Mouse (Mus musculus): ENCODE results near the gene Sbno2. TPM values are rescaled to one million over a fixed set of nuclear protein-coding genes. Genes with fewer than 3 reads are reported as not detected.

Sbno2 gene
- polyA plus RNA-seq, 1 experiment, result 29.4 TPM

GRCm38 (mm10) chr10:80036832-80037231 lies 68.5 kb downstream of the Sbno2 start:
- Histone ChIP-seq H3K36me3 (ENCODE audit: control insufficient read depth, insufficient read depth) (peaks cover 41% of the 10 kb centered on the region), H3ac (ENCODE audit: control insufficient read depth, insufficient read length, low read depth) (no peak overlapping the region), H3K27me3 (ENCODE audit: control insufficient read depth, insufficient read depth, insufficient read length) (no peaks in the 10 kb centered on the region), H3K4me3 (ENCODE audit: insufficient read depth, poor library complexity, severe bottlenecking) (no peak overlapping the region), H3K79me3 (ENCODE audit: low read depth) (peaks cover 21% of the 10 kb centered on the region), H3K79me2 (ENCODE audit: control insufficient read depth, insufficient read depth) (peaks cover 39% of the 10 kb centered on the region)
- no peak for TF ChIP-seq MAX (IDR thresholded peaks at IDR 0.05)
- no peak for TF ChIP-seq MYOG (IDR thresholded peaks at IDR 0.05; ENCODE audit: control insufficient read depth, extremely low read depth, insufficient read length)

- Histone ChIP-seq H3ac (ENCODE audit: control insufficient read depth, insufficient read length, low read depth) (no peak overlapping the region), H3K79me2 (ENCODE audit: control insufficient read depth, insufficient read depth) (peaks cover 39% of the 10 kb centered on the region), H3K36me3 (ENCODE audit: control insufficient read depth, insufficient read depth) (peaks cover 41% of the 10 kb centered on the region), H3K4me3 (ENCODE audit: insufficient read depth, poor library complexity, severe bottlenecking) (no peak overlapping the region), H3K27me3 (ENCODE audit: control insufficient read depth, insufficient read depth, insufficient read length) (no peaks in the 10 kb centered on the region), H3K79me3 (ENCODE audit: low read depth) (peaks cover 21% of the 10 kb centered on the region)
- TF ChIP-seq MAX (IDR thresholded peaks at IDR 0.05) (no peak), MYOD1 (IDR thresholded peaks at IDR 0.05; ENCODE audit: control insufficient read depth, insufficient read length, low read depth) (no peak), USF1 (IDR thresholded peaks at IDR 0.05; ENCODE audit: low read depth) (no peak), MYOG (IDR thresholded peaks at IDR 0.05; ENCODE audit: control insufficient read depth, extremely low read depth, insufficient read length) (no peak), CTCF (IDR thresholded peaks at IDR 0.05; ENCODE audit: control insufficient read depth, insufficient read depth, insufficient read length) (no peak), CEBPB (IDR thresholded peaks at IDR 0.05; ENCODE audit: low read depth) (no peak), FOSL1 (IDR thresholded peaks at IDR 0.05; ENCODE audit: insufficient read depth, low read length, poor library complexity, severe bottlenecking) (no peak)
Observed at GRCm38 (mm10) chr10:80035686-80036085, 69.7 kb downstream of the Sbno2 start.

DNA sequence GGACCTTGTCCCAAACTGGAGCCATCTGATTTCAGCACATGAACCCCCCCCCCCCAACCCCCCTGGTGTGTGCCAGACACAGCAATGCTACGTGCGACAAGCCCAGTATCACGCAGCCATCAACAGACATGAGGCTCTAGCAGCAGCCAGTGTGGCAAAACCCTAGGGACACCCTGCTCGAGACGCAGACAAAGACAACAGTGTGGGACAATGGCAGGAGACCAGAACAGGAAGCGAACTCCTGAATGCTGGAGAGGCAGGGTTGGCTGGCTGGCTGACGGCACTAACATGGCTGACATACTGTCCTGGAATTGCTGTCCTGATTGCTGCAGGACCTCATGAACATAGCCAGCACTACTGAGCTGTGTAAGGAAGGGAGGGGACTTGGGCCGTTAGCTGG lies 70.2 kb downstream of the Sbno2 start:
- no peak for TF ChIP-seq FOSL1 (IDR thresholded peaks at IDR 0.05; ENCODE audit: insufficient read depth, low read length, poor library complexity, severe bottlenecking)
- no peak for TF ChIP-seq MAX (IDR thresholded peaks at IDR 0.05)
- TF ChIP-seq CTCF (IDR thresholded peaks at IDR 0.05; ENCODE audit: control insufficient read depth, insufficient read depth, insufficient read length), result no peak
- no peak for TF ChIP-seq CEBPB (IDR thresholded peaks at IDR 0.05; ENCODE audit: low read depth)
- TF ChIP-seq MYOG (IDR thresholded peaks at IDR 0.05; ENCODE audit: control insufficient read depth, extremely low read depth, insufficient read length), result no peak
- TF ChIP-seq USF1 (IDR thresholded peaks at IDR 0.05; ENCODE audit: low read depth), result no peak
- no peak for TF ChIP-seq MYOD1 (IDR thresholded peaks at IDR 0.05; ENCODE audit: control insufficient read depth, insufficient read length, low read depth)
- peaks cover 21% of the 10 kb centered on the region for H3K79me3 ChIP-seq (ENCODE audit: low read depth)
- peaks cover 39% of the 10 kb centered on the region for H3K79me2 ChIP-seq (ENCODE audit: control insufficient read depth, insufficient read depth)
- no peak overlapping the region for H3K4me3 ChIP-seq (ENCODE audit: insufficient read depth, poor library complexity, severe bottlenecking)
- peak overlapping the region; percentile 14 for H3ac ChIP-seq (ENCODE audit: control insufficient read depth, insufficient read length, low read depth)
- H3K36me3 ChIP-seq (ENCODE audit: control insufficient read depth, insufficient read depth), result peaks cover 41% of the 10 kb centered on the region
- H3K27me3 ChIP-seq (ENCODE audit: control insufficient read depth, insufficient read depth, insufficient read length), result no peaks in the 10 kb centered on the region

GRCm38 (mm10) chr10:80033511-80034391 lies 71.6 kb downstream of the Sbno2 start:
- TF ChIP-seq FOSL1 (IDR thresholded peaks at IDR 0.05; ENCODE audit: insufficient read depth, low read length, poor library complexity, severe bottlenecking), result no peak
- no peak for TF ChIP-seq USF1 (IDR thresholded peaks at IDR 0.05; ENCODE audit: low read depth)
- peak; percentile 44 for TF ChIP-seq CTCF (IDR thresholded peaks at IDR 0.05; ENCODE audit: control insufficient read depth, insufficient read depth, insufficient read length)
- TF ChIP-seq CEBPB (IDR thresholded peaks at IDR 0.05; ENCODE audit: low read depth), result no peak
- peaks cover 30% of the 10 kb centered on the region for H3K79me2 ChIP-seq (ENCODE audit: control insufficient read depth, insufficient read depth)
- peaks cover 41% of the 10 kb centered on the region for H3K36me3 ChIP-seq (ENCODE audit: control insufficient read depth, insufficient read depth)
- H3K79me3 ChIP-seq (ENCODE audit: low read depth), result peaks cover 15% of the 10 kb centered on the region
- H3K27me3 ChIP-seq (ENCODE audit: control insufficient read depth, insufficient read depth, insufficient read length), result no peaks in the 10 kb centered on the region
- H3ac ChIP-seq (ENCODE audit: control insufficient read depth, insufficient read length, low read depth), result peak overlapping the region; percentile 58
- no peak overlapping the region for H3K4me3 ChIP-seq (ENCODE audit: insufficient read depth, poor library complexity, severe bottlenecking)

GRCm38 (mm10) chr10:80032799-80033480 lies 72.4 kb downstream of the Sbno2 start:
- H3K36me3 ChIP-seq (ENCODE audit: control insufficient read depth, insufficient read depth), result peaks cover 35% of the 10 kb centered on the region
- peaks cover 6% of the 10 kb centered on the region for H3K79me3 ChIP-seq (ENCODE audit: low read depth)
- H3K79me2 ChIP-seq (ENCODE audit: control insufficient read depth, insufficient read depth), result peaks cover 22% of the 10 kb centered on the region
- H3K27me3 ChIP-seq (ENCODE audit: control insufficient read depth, insufficient read depth, insufficient read length), result no peaks in the 10 kb centered on the region
- TF ChIP-seq CTCF (IDR thresholded peaks at IDR 0.05; ENCODE audit: control insufficient read depth, insufficient read depth, insufficient read length) (no peak), CEBPB (IDR thresholded peaks at IDR 0.05; ENCODE audit: low read depth) (no peak), MAX (IDR thresholded peaks at IDR 0.05) (peak; percentile 55), USF1 (IDR thresholded peaks at IDR 0.05; ENCODE audit: low read depth) (no peak), MYOG (IDR thresholded peaks at IDR 0.05; ENCODE audit: control insufficient read depth, extremely low read depth, insufficient read length) (no peak), MYOD1 (IDR thresholded peaks at IDR 0.05; ENCODE audit: control insufficient read depth, insufficient read length, low read depth) (peak; percentile 34), FOSL1 (IDR thresholded peaks at IDR 0.05; ENCODE audit: insufficient read depth, low read length, poor library complexity, severe bottlenecking) (peak; percentile 37)
- H3ac ChIP-seq (ENCODE audit: control insufficient read depth, insufficient read length, low read depth), result peak overlapping the region; percentile 33
- no peak overlapping the region for H3K4me3 ChIP-seq (ENCODE audit: insufficient read depth, poor library complexity, severe bottlenecking)
